Mouse (Mus musculus) testis, adult 2 months (tissue): Measurements from ENCODE around the gene Timeless.

ENCODE experiments used
- CTCF ChIP-seq: fragments of 200-500 bp; IDR thresholded peaks from 2 replicates; pipeline ENCODE4 v1.5.1; 2012; ENCODE audit warnings: low read depth, mild to moderate bottlenecking, inconsistent platforms, low read length, moderate library complexity; ENCODE audit not compliant: control insufficient read depth, insufficient read depth, insufficient replicate concordance
- POLR2A ChIP-seq: fragments of 200-500 bp; IDR thresholded peaks from 2 replicates; pipeline ENCODE4 v1.6.1; 2012; ENCODE audit warnings: low read depth, mild to moderate bottlenecking, inconsistent platforms, low read length, moderate library complexity; ENCODE audit not compliant: control insufficient read depth

GRCm38 (mm10) chr10:128296370-128297090 lies 64.7 kb downstream of the Timeless start:
- TF ChIP-seq POLR2A (no peak), CTCF (no peak)
